Mouse (Mus musculus): ENCODE measurements at regions not wholly inside any gene's neighbourhood (a gene's known extent, or its start where the extent isn't known, plus 50 kb on each side); places are given as distances from the start of the nearest gene placed in this dataset.

- no peak for DNase-seq (ENCODE audit: low spot score in 2 of 2)
These were observed 62.9 kb downstream of the Arrdc3 start for GRCm38 (mm10) chr13:80946034-80946433.

- peak in 1 of 2 experiments; percentile 15 for DNase-seq (ENCODE audit: low spot score in 2 of 2)
These were observed 64.5 kb downstream of the Arrdc3 start for GRCm38 (mm10) chr13:80947705-80948104.

- DNase-seq (ENCODE audit: low spot score in 2 of 2) = no peak
These were observed 66.0 kb downstream of the Arrdc3 start for GRCm38 (mm10) chr13:80949133-80949697.

- no peak for DNase-seq (ENCODE audit: low spot score in 2 of 2)
These were observed 67.1 kb downstream of the Arrdc3 start for GRCm38 (mm10) chr13:80950239-80950638.

- DNase-seq (ENCODE audit: low spot score in 2 of 2) = no peak
These were observed 67.6 kb downstream of the Arrdc3 start for GRCm38 (mm10) chr13:80950803-80951202.

- no peak for DNase-seq (ENCODE audit: low spot score in 2 of 2)
These were observed 68.1 kb downstream of the Arrdc3 start for GRCm38 (mm10) chr13:80951327-80951726.

- DNase-seq (ENCODE audit: low spot score in 2 of 2) = no peak
These were observed 69.7 kb downstream of the Arrdc3 start for GRCm38 (mm10) chr13:80952851-80953250.

GRCm38 (mm10) chr13:80954059-80954645 is 71.0 kb downstream of the Arrdc3 start:
- DNase-seq (ENCODE audit: low spot score in 2 of 2) = no peak

GRCm38 (mm10) chr13:80956966-80957365 is 73.8 kb downstream of the Arrdc3 start:
- no peak for DNase-seq (ENCODE audit: low spot score in 2 of 2)

GRCm38 (mm10) chr13:80957419-80958139 is 74.4 kb downstream of the Arrdc3 start:
- DNase-seq (ENCODE audit: low spot score in 2 of 2) = no peak

GRCm38 (mm10) chr13:80959763-80960162 is 76.6 kb downstream of the Arrdc3 start:
- DNase-seq (ENCODE audit: low spot score in 2 of 2) = no peak

GRCm38 (mm10) chr13:80961985-80962617 is 78.9 kb downstream of the Arrdc3 start:
- no peak for DNase-seq (ENCODE audit: low spot score in 2 of 2)

GRCm38 (mm10) chr13:80962789-80963590 is 79.8 kb downstream of the Arrdc3 start:
- peak; percentile 68 to 71 for DNase-seq (ENCODE audit: low spot score in 2 of 2)

GRCm38 (mm10) chr13:80963591-80963940 is 80.4 kb downstream of the Arrdc3 start:
- no peak for DNase-seq (ENCODE audit: low spot score in 2 of 2)

- no peak for DNase-seq (ENCODE audit: low spot score in 2 of 2)
These were observed 88.5 kb downstream of the Arrdc3 start for GRCm38 (mm10) chr13:80971664-80972063.

GRCm38 (mm10) chr13:80974424-80974823 is 91.2 kb downstream of the Arrdc3 start:
- DNase-seq (ENCODE audit: low spot score in 2 of 2) = no peak

GRCm38 (mm10) chr13:80977266-80977665 is 94.1 kb downstream of the Arrdc3 start:
- no peak for DNase-seq (ENCODE audit: low spot score in 2 of 2)

GRCm38 (mm10) chr13:80981201-80981600 is 98.0 kb downstream of the Arrdc3 start:
- no peak for DNase-seq (ENCODE audit: low spot score in 2 of 2)

GRCm38 (mm10) chr13:80986657-80987056 is 103.5 kb downstream of the Arrdc3 start:
- DNase-seq (ENCODE audit: low spot score in 2 of 2) = no peak

GRCm38 (mm10) chr13:80989756-80990155 is 106.6 kb downstream of the Arrdc3 start:
- no peak for DNase-seq (ENCODE audit: low spot score in 2 of 2)

- no peak for DNase-seq (ENCODE audit: low spot score in 2 of 2)
These were observed 109.2 kb downstream of the Arrdc3 start for GRCm38 (mm10) chr13:80992342-80992741.
